Mouse (Mus musculus): Measurements from ENCODE around the gene Slc38a6.

The Slc38a6 gene

DNA sequence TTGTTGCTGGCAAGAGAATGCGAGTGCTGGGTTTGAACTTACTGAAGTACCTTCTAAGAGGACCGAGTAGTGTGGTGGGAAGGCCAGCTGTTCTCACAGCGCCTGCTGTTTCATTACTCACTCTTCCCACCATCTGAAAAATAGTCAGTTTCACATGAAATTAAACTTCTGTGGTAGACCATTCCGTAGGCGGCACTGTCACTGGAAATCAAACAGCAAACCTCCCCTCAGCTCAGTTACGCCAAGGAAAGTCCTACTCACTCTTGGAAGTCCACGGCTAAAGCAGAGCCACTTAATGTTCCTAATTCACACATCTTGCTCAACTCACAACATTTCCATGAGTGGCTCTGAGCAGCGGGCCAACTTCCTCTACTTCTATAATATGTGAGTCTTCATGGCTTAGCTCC lies 37.6 kb downstream of the Slc38a6 start:
- no peak for DNase-seq (ENCODE audit: low spot score)

- DNase-seq (ENCODE audit: low spot score), result no peak
Measured at GRCm38 (mm10) chr12:73324742-73325141, 38.2 kb downstream of the Slc38a6 start.

- no peak for DNase-seq (ENCODE audit: low spot score)
Measured at GRCm38 (mm10) chr12:73325181-73325580, 38.6 kb downstream of the Slc38a6 start.

DNA sequence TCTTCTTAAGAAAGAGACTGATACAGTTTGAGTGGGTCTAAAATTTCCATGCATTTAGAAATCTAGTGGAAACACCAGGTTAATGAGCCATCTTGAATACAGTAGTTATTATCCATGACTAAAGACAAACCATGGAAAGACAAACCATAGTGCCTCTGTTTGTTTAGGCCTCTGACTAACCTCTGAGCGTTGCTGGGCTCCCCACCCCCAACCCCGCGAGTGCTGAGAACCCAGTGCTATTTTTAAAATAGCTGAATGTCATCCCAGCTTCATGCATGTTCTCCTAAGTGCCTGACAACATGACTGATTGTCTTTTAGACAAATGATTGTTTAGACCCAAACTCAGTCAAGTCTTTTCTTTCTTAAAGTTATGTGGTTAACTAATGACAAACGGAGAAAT lies 39.0 kb downstream of the Slc38a6 start:
- DNase-seq (ENCODE audit: low spot score), result no peak

- DNase-seq (ENCODE audit: low spot score), result no peak
Measured at GRCm38 (mm10) chr12:73327381-73327780, 40.8 kb downstream of the Slc38a6 start.

GRCm38 (mm10) chr12:73328448-73329167 lies 42.0 kb downstream of the Slc38a6 start:
- no peak for DNase-seq (ENCODE audit: low spot score)

DNA sequence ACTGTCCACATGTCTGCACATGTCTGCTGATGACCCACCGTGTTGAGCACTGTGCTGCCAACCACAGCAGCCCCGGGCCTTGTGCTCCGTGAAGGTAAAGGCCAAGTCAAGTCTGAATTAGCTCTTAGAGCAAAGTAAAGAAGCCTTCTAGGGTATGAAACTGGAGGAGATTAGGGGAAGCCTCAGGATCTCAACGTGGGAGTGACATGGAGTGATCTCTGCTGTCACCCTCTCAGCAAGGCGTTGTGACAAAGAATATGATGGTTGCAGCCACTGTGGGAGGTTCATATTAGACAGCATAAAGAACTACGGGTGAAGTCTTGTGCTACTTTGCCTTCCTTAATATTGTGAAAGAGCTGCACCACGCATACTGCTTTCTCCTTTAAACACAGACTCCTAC lies 43.7 kb downstream of the Slc38a6 start:
- no peak for DNase-seq (ENCODE audit: low spot score)

- DNase-seq (ENCODE audit: low spot score), result no peak
Measured at GRCm38 (mm10) chr12:73332701-73333100, 46.1 kb downstream of the Slc38a6 start.

DNA sequence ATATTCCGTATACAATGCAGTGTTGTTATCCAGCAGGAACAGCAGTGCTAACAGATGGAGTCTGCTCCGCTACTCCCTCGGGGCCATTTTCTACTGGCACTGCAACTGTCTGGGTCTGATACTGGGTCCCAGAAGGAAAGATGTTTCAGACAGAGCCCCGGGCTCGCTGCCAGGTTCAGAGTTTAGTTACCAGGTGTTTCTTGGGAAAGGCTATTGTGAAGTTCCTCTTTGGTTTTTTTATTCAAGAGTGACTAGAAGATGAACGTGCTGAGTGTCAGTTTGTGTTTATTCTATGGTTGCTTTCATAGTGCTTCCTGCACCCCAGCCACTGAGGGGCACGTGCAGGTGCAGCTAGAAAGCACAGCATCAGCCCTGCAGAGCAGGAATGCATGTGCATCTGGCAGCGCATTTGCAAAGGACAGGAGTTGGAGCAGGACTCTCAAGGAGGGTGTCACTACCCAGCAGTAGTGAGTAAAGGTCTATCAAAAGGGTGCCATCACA lies 47.5 kb downstream of the Slc38a6 start:
- no peak for DNase-seq (ENCODE audit: low spot score)

DNA sequence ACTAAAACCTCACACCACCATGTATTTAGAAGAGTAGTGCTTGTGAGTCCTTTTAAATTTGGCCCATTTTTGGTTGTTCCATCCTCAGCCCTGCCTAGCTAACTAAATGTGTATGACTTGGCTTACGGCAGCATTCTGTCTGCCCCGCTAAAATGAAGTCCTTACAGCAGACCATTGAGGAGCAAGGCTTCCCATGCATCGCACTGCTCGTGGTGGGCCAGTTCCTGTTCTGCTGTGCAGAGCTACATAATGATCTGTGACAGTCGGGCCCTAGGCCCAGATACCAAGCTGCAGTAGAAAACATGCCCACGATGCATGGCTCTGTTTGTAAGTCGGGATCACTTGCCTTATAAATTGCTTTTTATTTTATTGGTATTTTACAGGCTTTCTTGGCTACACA lies 50.5 kb downstream of the Slc38a6 start:
- DNase-seq (ENCODE audit: low spot score), result no peak

DNA sequence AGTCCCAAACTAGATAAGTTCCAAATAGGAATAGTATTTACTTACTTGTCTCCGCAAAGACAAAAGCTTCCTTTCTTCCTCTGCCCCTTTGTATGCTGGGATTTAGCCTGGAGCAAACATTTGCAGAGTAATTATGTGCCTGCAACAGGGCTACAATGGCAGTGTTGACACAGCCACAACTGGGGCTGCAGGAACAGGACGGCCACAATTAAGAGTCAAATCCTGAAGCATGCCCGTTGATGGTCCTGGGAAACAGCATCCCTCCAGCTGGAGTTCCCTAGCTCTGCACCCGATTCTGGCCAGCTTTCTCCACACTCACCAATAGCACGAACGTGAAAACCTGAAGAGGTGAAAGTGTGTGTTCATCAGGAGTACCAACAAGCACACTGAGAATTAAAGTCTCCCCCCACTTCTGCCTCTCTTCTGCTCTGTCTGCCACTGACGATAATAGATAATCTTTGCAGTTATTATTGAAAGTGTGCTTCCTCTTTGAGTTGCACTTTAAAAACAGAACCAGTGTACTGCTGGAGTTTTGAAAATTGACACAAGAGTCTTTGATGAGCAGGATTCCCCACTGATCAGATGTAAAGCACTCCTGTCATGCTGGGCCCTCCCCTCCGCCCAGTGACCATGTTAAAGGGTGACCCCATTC lies 54.2 kb downstream of the Slc38a6 start:
- no peak for DNase-seq (ENCODE audit: low spot score)

DNA sequence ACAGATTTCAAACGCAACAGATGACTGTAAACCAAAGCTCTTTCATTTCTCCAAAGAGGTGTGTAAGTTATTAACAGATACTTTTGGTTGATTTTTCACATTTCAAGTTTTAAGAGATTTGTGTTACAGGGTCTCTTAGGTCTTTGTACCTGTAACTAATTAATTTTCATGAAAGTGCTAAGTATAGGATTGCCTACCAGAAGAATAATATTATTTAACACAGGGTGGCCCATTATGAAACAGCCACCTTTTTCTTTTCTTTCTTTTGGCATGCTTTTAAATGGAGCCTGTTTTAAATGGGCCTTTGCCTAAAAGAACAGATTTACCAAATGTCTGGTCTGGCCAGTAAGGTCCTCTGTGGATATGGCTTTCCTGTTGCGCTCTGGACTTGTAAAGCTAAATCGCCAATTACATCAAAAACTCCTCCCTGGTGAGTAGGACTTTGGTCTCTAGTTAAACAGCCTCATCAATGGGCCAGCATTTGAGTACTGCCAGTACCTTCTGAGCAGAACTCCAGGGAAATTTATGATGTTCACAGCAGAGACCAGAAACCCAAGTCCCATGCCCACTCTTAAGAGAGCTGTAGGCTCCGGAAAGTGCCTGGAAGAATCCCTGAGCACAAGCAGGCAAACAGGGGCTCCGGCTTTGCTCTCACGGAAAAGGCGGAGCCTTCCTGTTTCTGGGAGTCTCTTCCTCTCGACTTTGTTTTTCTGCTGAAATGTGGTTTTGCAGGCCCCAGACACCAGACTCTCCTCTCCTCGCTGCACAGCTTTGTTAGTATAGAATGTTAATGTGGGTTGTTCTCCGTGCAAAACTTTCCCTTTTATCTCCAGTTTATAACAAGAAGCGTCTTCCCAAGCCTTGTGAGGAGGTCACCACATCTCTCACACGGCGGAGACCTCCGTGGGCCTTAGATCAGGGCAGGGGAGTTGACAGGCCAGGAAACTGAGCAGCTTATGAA lies 55.4 kb downstream of the Slc38a6 start:
- DNase-seq (ENCODE audit: low spot score), result no peak

DNA sequence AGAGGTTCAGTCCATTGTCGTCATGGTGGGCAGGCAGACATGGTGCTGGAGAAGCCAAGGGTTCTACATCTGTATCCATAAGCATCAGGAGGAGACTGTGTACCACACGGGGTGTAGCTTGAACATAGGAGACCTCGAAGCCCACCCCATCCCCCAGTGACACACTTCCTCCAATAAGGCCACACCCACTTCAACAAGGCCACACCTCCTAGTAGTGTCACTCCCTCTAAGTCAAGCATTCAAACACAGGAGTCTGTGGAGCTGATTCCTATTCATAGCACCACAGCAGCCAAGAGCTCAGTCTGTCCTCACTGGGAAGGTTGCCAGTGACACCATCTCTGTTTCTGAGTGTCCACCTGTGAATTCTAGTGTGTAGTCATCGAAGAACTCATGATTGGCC lies 57.7 kb downstream of the Slc38a6 start:
- no peak for DNase-seq (ENCODE audit: low spot score)

DNA sequence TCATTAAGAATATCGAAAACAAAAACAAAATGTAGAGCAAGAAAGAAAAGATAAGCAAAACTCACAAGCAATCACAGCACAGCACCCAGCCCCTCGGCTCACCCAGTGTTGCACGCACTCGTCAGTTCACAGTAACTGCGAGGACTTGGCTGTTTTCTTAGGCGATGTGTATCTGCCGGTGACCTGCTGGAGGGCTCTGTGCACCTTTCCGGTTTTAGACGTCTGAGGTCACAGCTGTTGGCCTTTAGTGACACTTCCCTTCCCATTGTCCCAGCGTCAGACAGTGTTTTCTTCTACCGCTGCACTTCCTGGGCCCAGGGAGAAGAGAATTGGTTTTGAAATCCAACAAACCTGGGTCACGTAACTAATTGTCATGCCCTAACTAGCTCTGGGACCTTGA lies 58.6 kb downstream of the Slc38a6 start:
- DNase-seq (ENCODE audit: low spot score), result no peak

- no peak for DNase-seq (ENCODE audit: low spot score)
Measured at GRCm38 (mm10) chr12:73347202-73347601, 60.6 kb downstream of the Slc38a6 start.

- no peak for DNase-seq (ENCODE audit: low spot score)
Measured at GRCm38 (mm10) chr12:73350466-73350865, 63.9 kb downstream of the Slc38a6 start.

DNA sequence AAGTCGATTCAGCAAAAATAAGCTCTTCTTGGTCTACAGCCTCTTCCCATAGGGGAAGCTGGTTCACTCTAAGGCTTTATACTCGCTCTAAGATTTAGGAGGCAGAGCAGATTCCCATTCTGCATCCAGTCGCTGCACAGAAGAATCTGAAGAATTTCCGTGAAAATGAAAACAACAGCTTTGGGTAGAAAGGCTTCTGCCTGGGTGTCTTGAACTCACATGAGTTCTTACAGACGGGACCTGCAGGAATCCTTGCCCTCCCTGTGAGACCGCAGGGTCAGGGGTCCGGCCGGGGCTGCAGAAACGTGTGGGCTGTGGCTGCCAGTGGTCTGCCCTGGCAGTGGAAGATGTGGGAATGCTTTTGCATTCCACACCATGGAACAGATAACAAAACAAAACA lies 64.4 kb downstream of the Slc38a6 start:
- no peak for DNase-seq (ENCODE audit: low spot score)

DNA sequence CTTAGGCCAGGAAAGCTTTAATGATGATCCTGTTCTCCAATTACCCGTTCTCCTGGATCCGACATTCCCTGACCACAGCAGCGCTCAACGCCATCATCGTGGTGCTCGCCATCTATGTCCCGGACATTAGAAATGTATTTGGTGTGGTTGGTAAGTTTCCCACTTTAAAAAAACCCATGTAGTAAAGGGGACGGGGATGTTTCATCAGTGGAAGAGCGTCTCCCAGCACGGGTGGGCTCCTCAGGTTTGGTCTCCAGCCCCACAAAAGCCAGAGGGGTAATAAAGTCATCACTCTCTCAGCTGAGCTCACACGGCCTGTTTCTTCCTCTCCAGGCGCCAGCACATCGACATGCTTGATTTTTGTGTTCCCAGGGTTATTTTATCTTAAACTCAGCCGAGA lies 65.2 kb downstream of the Slc38a6 start:
- DNase-seq (ENCODE audit: low spot score), result no peak

GRCm38 (mm10) chr12:73353362-73353761 lies 66.8 kb downstream of the Slc38a6 start:
- no peak for DNase-seq (ENCODE audit: low spot score)

- DNase-seq (ENCODE audit: low spot score), result no peak
Measured at GRCm38 (mm10) chr12:73354521-73354920, 67.9 kb downstream of the Slc38a6 start.

DNA sequence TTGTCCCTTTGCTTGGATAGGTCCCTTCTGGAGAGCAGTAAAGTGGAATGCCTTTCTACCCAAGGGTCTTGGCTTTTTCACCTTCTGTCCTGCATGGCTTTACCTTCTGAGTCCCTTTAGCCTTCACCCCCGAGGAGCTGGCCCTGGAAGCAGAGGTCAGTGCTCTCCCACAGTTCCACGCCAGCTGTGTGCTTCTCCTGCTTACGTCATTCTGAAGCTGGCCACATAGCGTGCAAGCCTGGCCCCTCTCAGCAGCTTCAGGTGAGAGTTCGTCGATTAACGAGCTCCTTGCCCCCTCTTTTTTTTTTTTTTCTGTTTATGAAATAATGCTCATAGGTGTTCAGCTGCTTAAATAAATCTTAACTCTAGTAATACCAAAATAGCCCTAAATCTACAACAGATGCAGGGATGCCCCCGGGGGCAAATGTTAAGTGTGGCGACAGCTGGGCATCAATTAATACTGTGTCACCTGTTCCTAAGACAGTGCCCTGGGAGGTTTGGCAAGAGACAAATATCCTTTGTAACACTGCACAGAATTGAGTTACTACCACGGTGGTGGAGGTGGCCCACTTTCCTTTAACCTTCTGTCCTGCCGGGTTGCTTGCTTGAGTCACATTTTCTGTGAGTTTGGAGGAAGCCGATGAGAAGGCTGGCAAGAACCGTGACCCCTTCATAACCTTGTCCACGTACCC lies 68.7 kb downstream of the Slc38a6 start:
- DNase-seq (ENCODE audit: low spot score), result no peak

GRCm38 (mm10) chr12:73356696-73357095 lies 70.1 kb downstream of the Slc38a6 start:
- DNase-seq (ENCODE audit: low spot score), result no peak

Data from ovary, postnatal 14 days (tissue).